Mouse (Mus musculus): ENCODE measurements around the gene Gm8108.
"Not testable (repeated sequence)": the region's sequence is repeated elsewhere in the genome, so short reads cannot be mapped to it uniquely, and the experiment has no call there.

GRCm38 (mm10) chr14:4083820-4084219 is 26.5 kb upstream of the Gm8108 start, which contains the start of gene Gm3115:
- not testable (repeated sequence) for TF ChIP-seq POLR2A (IDR thresholded peaks at IDR 0.05; ENCODE audit: borderline replicate concordance, insufficient read depth, low read length); CTCF (IDR thresholded peaks at IDR 0.05; ENCODE audit: borderline replicate concordance, insufficient read depth, low read depth, low read length)

All from cerebellum, adult 2 months (tissue).